Mouse (Mus musculus) embryo, embryonic 11 days (tissue): ENCODE data around the gene Acaca.

ENCODE experiments used
- DNase-seq: peaks from one replicate; pipeline ENCODE4 v3.0.0-alpha.2; 2015

Gene Acaca

GRCm38 (mm10) chr11:84410383-84410782, 280.9 kb downstream of the Acaca start:
- no peak for DNase-seq

GRCm38 (mm10) chr11:84410879-84411641, 281.6 kb downstream of the Acaca start:
- DNase-seq: no peak

GRCm38 (mm10) chr11:84411642-84412018, 282.2 kb downstream of the Acaca start:
- no peak for DNase-seq

- DNase-seq: peak; percentile 36
Observed at GRCm38 (mm10) chr11:84412201-84412934, 282.9 kb downstream of the Acaca start.

GRCm38 (mm10) chr11:84413111-84413510, 283.6 kb downstream of the Acaca start:
- no peak for DNase-seq

GRCm38 (mm10) chr11:84420779-84421178, 291.3 kb downstream of the Acaca start:
- no peak for DNase-seq

GRCm38 (mm10) chr11:84425736-84426632, 296.5 kb downstream of the Acaca start:
- peak; percentile 54 for DNase-seq

- DNase-seq: no peak
Observed at GRCm38 (mm10) chr11:84426633-84426998, 297.1 kb downstream of the Acaca start.

- DNase-seq: peak; percentile 85
Observed at GRCm38 (mm10) chr11:84429581-84429980, 300.1 kb downstream of the Acaca start.

GRCm38 (mm10) chr11:84430336-84430735, 300.9 kb downstream of the Acaca start:
- DNase-seq: no peak

- DNase-seq: no peak
Observed at GRCm38 (mm10) chr11:84434879-84435278, 305.4 kb downstream of the Acaca start.

- no peak for DNase-seq
Observed at GRCm38 (mm10) chr11:84440402-84440801, 310.9 kb downstream of the Acaca start.

- no peak for DNase-seq
Observed at GRCm38 (mm10) chr11:84442554-84443331, 313.3 kb downstream of the Acaca start.
